Mouse (Mus musculus) embryonic facial prominence, embryonic 12.5 days (tissue): Measurements from ENCODE around the gene Pmm1. TPM values are rescaled to one million over a fixed set of nuclear protein-coding genes. Genes with fewer than 3 reads are reported as not detected.
"Not testable (repeated sequence)": the region's sequence is repeated elsewhere in the genome, so short reads cannot be mapped to it uniquely, and the experiment has no call there.

ENCODE experiments used
- ATAC-seq: fragments of 200-750 bp; cut with Nextera tagmentation; 2 replicates; pipeline ENCODE4 v1.8.0; 2017; ENCODE audit not compliant: insufficient number of reproducible peaks, insufficient read depth, low FRiP score, low TSS enrichment
- H3K27ac ChIP-seq: fragments of 300-500 bp; sonication (generic); 2 replicates; pipeline ENCODE4 v1.5.1; 2016; ENCODE audit warnings: mild to moderate bottlenecking
- H3K27me3 ChIP-seq: fragments of 300-500 bp; sonication (generic); 2 replicates; pipeline ENCODE4 v1.6.1; 2016; ENCODE audit warnings: mild to moderate bottlenecking, moderate library complexity
- H3K36me3 ChIP-seq: fragments of 300-500 bp; sonication (generic); 2 replicates; pipeline ENCODE4 v1.6.1; 2016; ENCODE audit warnings: mild to moderate bottlenecking
- H3K4me1 ChIP-seq: fragments of 300-500 bp; sonication (generic); 2 replicates; pipeline ENCODE4 v1.6.1; 2016
- H3K4me2 ChIP-seq: fragments of 300-500 bp; sonication (generic); replicated peaks from 2 replicates; pipeline ENCODE4 v1.6.1; 2016; ENCODE audit warnings: mild to moderate bottlenecking, moderate library complexity
- H3K4me3 ChIP-seq: fragments of 300-500 bp; sonication (generic); 2 replicates; pipeline ENCODE4 v1.5.1; 2016; ENCODE audit warnings: mild to moderate bottlenecking
- H3K9ac ChIP-seq: fragments of 300-500 bp; sonication (generic); 2 replicates; pipeline ENCODE4 v1.6.1; 2016; ENCODE audit warnings: mild to moderate bottlenecking, moderate library complexity
- H3K9me3 ChIP-seq: fragments of 300-500 bp; sonication (generic); 2 replicates; pipeline ENCODE4 v1.6.1; 2016; ENCODE audit warnings: mild to moderate bottlenecking, moderate library complexity
- WGBS: fragments of 180-500 bp; shearing (Covaris S2); methylation state at CpG from one replicate; pipeline ENCODE4 v1.1.7; 2016; 5-methylcytosine and 5-hydroxymethylcytosine counted together
- polyA plus RNA-seq: library from polyadenylated mRNA; unstranded; fragments of >200 nt; fragmentation: Nextera tagmentation; extraction: Ambion mirVana; gene quantifications from 2 replicates; pipeline ENCODE4 v1.2.1, GENCODE M21; 2016

Gene Pmm1
- polyA plus RNA-seq, 1 experiment from 2014 or later = 25.5 TPM

DNA sequence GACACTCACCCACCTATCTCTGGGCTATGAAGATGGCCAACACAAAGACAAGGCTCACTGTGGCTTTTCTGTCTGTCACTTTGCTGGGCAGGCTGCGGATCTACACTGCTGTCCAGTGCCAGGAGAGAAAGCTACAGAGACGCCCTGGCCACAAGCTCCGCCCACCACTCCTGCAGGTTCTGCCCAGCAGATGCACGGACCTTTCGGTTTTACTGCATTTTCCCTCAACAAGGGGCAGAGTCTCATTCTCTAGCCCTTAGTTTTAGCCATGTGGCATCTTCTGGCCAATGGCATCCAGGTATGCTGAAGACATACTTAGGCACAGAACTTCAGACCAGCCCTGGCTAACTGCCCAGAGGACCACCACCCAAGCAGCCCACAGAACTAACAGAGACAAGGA is 39.5 kb downstream of the Pmm1 start:
- H3K27me3 ChIP-seq = no peaks in the 10 kb centered on the region
- no peaks in the 10 kb centered on the region for H3K9me3 ChIP-seq
- H3K4me3 ChIP-seq = no peak overlapping the region
- no peak overlapping the region for H3K4me2 ChIP-seq
- no peak for ATAC-seq
- peaks cover 11% of the 10 kb centered on the region for H3K4me1 ChIP-seq
- H3K9ac ChIP-seq = 0 out of 2 replicates have a peak overlapping the region, but pooled peaks have one; percentile 1
- 72% methylated on average over 5 of the region's 5 CpGs for WGBS
- peaks cover 15% of the 10 kb centered on the region for H3K36me3 ChIP-seq
- no peak overlapping the region for H3K27ac ChIP-seq

DNA sequence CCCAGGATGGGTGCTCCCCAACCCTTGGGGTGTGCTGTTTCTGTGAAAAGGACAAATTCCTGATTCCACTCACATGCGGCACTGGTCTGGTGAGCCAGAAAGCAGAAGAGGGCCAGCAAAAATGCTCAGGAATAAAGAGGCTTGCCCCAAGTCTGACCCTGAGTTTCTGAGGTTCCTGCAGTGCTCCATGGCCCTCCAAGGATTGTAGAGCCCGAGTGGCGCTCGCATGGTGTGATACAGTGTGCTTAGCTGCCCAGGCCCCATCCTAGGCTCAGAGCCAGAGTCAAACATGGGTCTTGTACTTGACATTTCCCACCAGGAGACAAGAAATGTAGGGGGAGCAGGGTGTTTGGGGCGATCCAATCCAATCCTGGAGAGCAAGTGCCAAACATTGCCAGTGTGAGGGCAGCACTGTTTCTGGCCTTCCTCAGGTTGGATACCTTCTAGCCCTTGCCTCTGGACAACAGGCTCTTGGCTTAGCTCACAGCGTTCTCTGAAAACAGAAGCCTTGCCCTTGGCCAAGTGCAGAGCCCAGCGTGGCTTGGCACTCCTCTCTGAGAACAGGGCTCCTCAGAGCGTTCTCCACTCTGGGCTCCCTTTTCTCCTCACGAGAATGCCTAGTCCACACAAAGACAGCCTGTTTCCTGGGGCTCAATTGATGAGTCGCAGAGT is 40.0 kb downstream of the Pmm1 start:
- no peaks in the 10 kb centered on the region for H3K9me3 ChIP-seq
- H3K4me2 ChIP-seq = no peak overlapping the region
- ATAC-seq = no peak
- H3K36me3 ChIP-seq = peaks cover 21% of the 10 kb centered on the region
- WGBS = 81% methylated on average over 10 of the region's 10 CpGs
- H3K9ac ChIP-seq = 0 out of 2 replicates have a peak overlapping the region, but pooled peaks have one; percentile 1
- no peak overlapping the region for H3K27ac ChIP-seq
- no peak overlapping the region for H3K4me3 ChIP-seq
- peaks cover 11% of the 10 kb centered on the region for H3K4me1 ChIP-seq
- H3K27me3 ChIP-seq = no peaks in the 10 kb centered on the region

DNA sequence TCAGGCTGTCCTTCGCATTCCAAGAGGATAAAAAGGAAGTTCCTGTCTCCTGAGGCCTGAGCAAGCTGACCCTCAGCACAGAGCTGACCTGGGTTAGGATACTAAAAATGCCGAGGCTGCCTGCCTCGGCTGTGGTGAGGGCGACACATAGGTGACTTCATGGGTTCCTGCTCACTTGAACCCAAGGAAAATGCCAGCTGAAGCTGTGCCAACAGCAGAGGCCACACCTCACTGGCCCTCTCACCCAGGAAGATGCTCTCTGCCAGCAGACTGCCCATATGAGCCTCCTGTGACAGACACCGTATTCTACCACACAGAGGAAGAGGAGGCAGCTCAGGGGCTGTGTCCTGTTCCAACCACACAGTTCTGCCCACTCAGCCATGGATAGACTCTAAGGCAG is 41.7 kb downstream of the Pmm1 start:
- Histone ChIP-seq H3K27ac (no peak overlapping the region), H3K9me3 (no peaks in the 10 kb centered on the region), H3K4me2 (no peak overlapping the region), H3K36me3 (peaks cover 35% of the 10 kb centered on the region), H3K4me3 (no peak overlapping the region), H3K9ac (no peak overlapping the region), H3K27me3 (no peaks in the 10 kb centered on the region), H3K4me1 (no peaks in the 10 kb centered on the region)
- WGBS = 79% methylated on average over 5 of the region's 5 CpGs
- ATAC-seq = no peak

DNA sequence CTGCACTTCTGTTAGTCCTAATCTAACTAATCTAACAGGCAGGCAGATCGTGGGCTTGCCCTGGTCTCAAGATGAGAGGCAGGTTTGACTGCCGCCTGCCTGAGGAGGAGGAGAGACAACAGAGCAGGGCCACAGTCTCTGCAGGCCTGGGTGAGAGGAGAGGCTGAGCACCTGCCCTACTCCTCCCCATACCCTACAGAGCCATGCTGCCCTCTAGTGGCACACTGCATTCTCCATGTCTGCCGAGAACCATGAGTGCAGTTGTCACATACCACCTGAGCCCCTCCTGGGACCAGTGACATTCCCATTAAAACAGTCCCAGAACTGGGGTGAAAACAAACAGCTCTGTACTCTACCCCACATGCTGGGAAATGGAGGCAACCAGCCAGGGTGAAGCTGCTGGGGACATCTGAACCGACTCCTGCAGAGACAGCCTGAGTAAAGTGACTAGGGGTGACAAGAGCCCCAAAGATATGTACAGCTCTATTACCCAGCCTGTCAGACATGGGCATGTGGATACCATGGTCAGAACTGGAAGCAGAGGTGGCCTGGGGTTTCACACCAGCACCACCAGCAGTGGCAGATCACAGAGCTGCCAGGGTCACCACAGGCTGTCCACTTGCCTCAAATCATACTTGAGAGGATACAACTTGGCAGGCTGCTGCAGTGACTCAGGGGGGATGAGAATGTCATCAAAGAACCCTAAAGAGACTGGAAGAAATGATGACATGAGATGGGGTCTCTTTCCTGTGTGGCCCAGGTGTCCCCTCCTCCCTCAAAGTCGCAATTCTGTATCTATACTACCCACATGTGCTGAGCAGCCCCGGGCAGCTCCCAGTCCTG is 42.9 kb downstream of the Pmm1 start:
- ATAC-seq = no peak

DNA sequence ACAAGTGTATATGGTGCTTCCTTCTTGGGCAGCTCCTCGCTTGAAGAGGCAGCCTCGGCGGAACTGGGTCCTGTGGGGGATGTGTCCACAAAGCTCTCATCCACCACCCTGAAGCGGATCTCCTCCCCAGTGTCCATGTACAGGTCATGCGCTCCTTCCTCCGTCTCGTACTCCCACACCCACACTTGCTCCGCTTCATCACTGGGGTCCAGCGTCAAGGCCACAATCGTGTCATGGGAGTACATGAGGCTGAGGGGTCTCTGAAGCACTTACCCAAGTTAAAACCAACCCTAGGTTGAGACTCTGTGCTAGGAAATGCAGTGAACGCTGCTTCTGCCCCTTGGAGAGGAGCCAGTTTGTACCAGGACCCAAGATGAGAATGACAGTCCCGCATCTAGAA is 43.5 kb downstream of the Pmm1 start:
- peaks cover 54% of the 10 kb centered on the region for H3K36me3 ChIP-seq
- H3K9ac ChIP-seq = no peak overlapping the region
- no peak overlapping the region for H3K4me3 ChIP-seq
- 87% methylated on average over 12 of the region's 12 CpGs for WGBS
- H3K4me1 ChIP-seq = no peaks in the 10 kb centered on the region
- ATAC-seq = no peak
- no peaks in the 10 kb centered on the region for H3K9me3 ChIP-seq
- no peak overlapping the region for H3K4me2 ChIP-seq
- no peaks in the 10 kb centered on the region for H3K27me3 ChIP-seq
- H3K27ac ChIP-seq = no peak overlapping the region

More for the DNA sequence above, 42.9 kb downstream of the Pmm1 start:
- no peaks in the 10 kb centered on the region for H3K9me3 ChIP-seq
- no peaks in the 10 kb centered on the region for H3K27me3 ChIP-seq
- 57% methylated on average over 6 of the region's 6 CpGs for WGBS
- H3K27ac ChIP-seq = no peak overlapping the region
- H3K4me3 ChIP-seq = no peak overlapping the region
- H3K4me2 ChIP-seq = no peak overlapping the region
- H3K4me1 ChIP-seq = no peaks in the 10 kb centered on the region
- no peak overlapping the region for H3K9ac ChIP-seq
- H3K36me3 ChIP-seq = peaks cover 47% of the 10 kb centered on the region

DNA sequence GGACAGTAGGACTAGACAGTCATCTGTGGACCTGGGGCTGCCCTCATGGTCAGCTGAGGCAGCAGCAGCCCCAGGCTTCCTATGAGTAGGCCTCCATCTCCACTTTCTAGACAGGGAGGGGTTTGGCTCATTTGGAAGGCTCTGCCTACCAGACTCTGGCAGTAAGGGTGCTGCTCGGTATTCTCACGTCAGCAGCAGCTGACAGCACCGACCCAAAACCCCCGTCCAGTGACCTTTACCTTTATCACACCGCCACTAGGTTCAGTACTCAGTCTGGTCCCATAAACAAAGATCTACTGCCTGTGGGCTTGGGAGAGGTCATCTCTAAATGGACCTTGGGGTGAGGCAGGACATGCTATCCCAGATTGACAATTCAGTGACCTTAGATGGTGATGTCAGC is 45.1 kb downstream of the Pmm1 start:
- no peaks in the 10 kb centered on the region for H3K27me3 ChIP-seq
- ATAC-seq = no peak
- H3K36me3 ChIP-seq = peaks cover 69% of the 10 kb centered on the region
- WGBS = 82% methylated on average over 5 of the region's 5 CpGs
- H3K27ac ChIP-seq = no peak overlapping the region
- H3K4me1 ChIP-seq = no peaks in the 10 kb centered on the region
- no peaks in the 10 kb centered on the region for H3K9me3 ChIP-seq
- no peak overlapping the region for H3K4me3 ChIP-seq
- H3K9ac ChIP-seq = no peak overlapping the region
- no peak overlapping the region for H3K4me2 ChIP-seq

DNA sequence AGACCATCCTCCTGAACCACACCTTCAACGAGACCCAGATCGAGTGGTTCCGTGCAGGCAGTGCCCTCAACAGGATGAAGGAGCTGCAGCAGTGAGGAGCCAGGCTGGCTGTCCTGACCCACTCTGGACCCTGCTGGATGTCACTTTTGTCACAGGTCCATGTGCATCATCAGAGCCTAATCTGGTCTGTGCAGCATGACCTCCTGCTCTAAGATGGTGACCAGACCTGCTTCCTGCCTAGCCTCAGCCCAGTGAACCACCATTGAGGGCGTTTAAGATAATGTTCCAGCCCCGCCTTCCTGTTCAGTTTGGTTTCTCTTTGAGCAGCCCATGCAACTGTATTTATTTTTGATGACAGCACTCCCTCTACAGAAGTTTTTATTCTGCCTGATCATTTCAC is 46.1 kb downstream of the Pmm1 start:
- Histone ChIP-seq H3K9me3 (no peaks in the 10 kb centered on the region), H3K9ac (no peak overlapping the region), H3K27me3 (no peaks in the 10 kb centered on the region), H3K36me3 (peaks cover 79% of the 10 kb centered on the region), H3K27ac (no peak overlapping the region), H3K4me2 (no peak overlapping the region), H3K4me1 (no peaks in the 10 kb centered on the region), H3K4me3 (no peak overlapping the region)
- no peak for ATAC-seq
- 85% methylated on average over 5 of the region's 5 CpGs for WGBS

DNA sequence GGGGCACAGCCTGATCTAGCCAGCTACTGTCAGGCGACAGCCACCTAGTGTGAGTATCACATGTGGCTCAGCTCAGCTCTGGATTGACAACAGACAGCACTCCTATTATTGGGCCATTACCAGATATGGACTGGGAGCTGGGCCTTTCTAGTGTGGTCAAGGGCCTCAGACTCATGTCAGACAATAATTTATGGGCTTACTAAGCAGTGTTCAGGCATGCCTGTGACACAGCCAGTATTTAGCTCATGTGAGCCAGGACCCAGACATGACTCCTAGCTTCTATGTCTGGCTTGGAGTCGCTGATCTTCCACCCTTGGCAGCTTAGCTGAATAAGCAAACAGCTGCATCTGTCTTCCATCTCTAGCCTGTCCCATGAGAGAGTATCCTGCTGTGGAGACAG is 48.2 kb downstream of the Pmm1 start:
- H3K4me1 ChIP-seq = no peaks in the 10 kb centered on the region
- no peak for ATAC-seq
- H3K9ac ChIP-seq = no peak overlapping the region
- no peak overlapping the region for H3K4me3 ChIP-seq
- no peak overlapping the region for H3K4me2 ChIP-seq
- 79% methylated on average over 2 of the region's 2 CpGs for WGBS
- H3K27ac ChIP-seq = no peak overlapping the region
- H3K27me3 ChIP-seq = no peaks in the 10 kb centered on the region
- peaks cover 91% of the 10 kb centered on the region for H3K36me3 ChIP-seq
- no peaks in the 10 kb centered on the region for H3K9me3 ChIP-seq

DNA sequence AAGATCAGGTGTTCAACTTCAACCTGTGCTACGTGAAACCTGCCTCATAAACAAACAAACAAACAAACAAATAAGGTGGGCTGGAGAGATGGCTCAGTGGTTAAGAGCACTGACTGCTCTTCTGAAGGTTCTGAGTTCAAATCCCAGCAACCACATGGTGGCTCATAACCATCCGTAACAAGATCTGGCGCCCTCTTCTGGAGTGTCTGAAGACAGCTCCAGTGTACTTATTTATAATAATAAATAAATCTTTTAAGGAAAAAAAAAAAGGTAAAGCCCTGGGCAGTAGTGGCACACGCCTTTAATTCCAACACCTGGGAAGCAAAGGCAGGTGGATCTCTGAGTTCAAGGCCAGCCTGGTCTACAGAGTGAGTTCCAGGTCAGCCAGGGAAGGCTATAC is 52.0 kb downstream of the Pmm1 start:
- not testable (repeated sequence) for H3K4me1 ChIP-seq, H3K9ac ChIP-seq, H3K27me3 ChIP-seq, H3K9me3 ChIP-seq, H3K27ac ChIP-seq, H3K4me2 ChIP-seq, ATAC-seq, H3K4me3 ChIP-seq
- WGBS = 91% methylated on average over 4 of the region's 4 CpGs
- H3K36me3 ChIP-seq = peaks cover 91% of the 10 kb centered on the region

DNA sequence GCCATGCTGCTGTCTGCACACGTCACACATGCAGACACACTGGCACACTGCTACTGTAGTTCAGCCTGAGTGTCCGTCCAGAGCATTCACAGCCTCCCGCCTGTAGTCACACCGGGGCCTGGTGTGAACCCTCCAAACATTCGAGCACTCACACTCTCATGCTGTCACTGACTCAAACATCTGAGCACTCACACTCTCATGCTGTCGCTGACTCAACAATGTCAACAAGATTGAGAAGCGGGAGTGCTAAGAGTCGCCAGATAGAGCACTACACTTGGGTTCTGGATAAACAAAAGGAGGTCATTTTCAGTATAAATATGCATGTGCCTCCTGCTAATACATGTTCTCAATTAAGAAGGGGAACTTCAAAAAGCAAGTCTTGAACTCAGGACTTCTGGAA is 52.8 kb downstream of the Pmm1 start:
- H3K9me3 ChIP-seq = no peaks in the 10 kb centered on the region
- H3K4me3 ChIP-seq = no peak overlapping the region
- H3K27ac ChIP-seq = no peak overlapping the region
- no peak overlapping the region for H3K4me2 ChIP-seq
- H3K4me1 ChIP-seq = no peaks in the 10 kb centered on the region
- H3K9ac ChIP-seq = no peak overlapping the region
- no peak for ATAC-seq
- 92% methylated on average over 8 of the region's 8 CpGs for WGBS
- no peaks in the 10 kb centered on the region for H3K27me3 ChIP-seq
- H3K36me3 ChIP-seq = peaks cover 91% of the 10 kb centered on the region

DNA sequence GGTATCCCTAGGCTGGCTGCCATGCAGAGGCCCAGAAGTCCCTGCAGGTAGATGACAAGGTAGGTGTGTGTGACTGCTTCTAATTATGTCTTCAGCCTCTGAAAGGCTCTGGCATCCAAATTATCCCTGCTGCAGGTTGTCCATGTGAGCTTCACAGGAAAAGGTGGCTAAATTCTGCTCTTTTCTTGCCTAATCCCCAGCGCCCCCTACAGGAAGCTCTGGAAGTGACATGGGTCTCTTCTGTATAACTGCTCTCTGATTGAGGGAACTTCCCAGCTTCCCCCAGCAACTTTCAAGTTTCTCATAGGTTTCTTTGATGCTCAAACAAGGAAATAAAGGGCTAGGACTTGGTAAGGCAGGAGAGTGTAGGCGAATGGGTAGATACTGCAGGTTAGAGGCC is 55.8 kb downstream of the Pmm1 start:
- 41% methylated on average over 2 of the region's 2 CpGs for WGBS
- no peaks in the 10 kb centered on the region for H3K4me1 ChIP-seq
- H3K9ac ChIP-seq = no peak overlapping the region
- H3K4me2 ChIP-seq = no peak overlapping the region
- ATAC-seq = no peak
- H3K27me3 ChIP-seq = no peaks in the 10 kb centered on the region
- H3K4me3 ChIP-seq = no peak overlapping the region
- peaks cover 81% of the 10 kb centered on the region for H3K36me3 ChIP-seq
- no peak overlapping the region for H3K27ac ChIP-seq
- H3K9me3 ChIP-seq = no peaks in the 10 kb centered on the region
